Mouse (Mus musculus) liver, postnatal 0 days (tissue): ENCODE results near the gene B4galt3.

Source experiments
- CTCF ChIP-seq: sonication (generic); IDR thresholded peaks from 2 replicates; pipeline ENCODE4 v1.5.1; 2016; ENCODE audit warnings: antibody characterized with exemption, low read depth
- EP300 ChIP-seq: IDR thresholded peaks from 2 replicates; pipeline ENCODE4 v1.6.1; 2016; ENCODE audit warnings: antibody characterized with exemption, low read depth, mild to moderate bottlenecking

GRCm38 (mm10) chr1:171227879-171228278 is 42.2 kb upstream of the B4galt3 start:
- TF ChIP-seq CTCF (no peak), EP300 (no peak)
